Mouse (Mus musculus) bone marrow, adult 2 months (tissue): ENCODE data around the gene Lamp3. TPM values are rescaled to one million over a fixed set of nuclear protein-coding genes. Genes with fewer than 3 reads are reported as not detected.
"Not testable (repeated sequence)": the region's sequence is repeated elsewhere in the genome, so short reads cannot be mapped to it uniquely, and the experiment has no call there.

Source experiments
- H3K27ac ChIP-seq: fragments of 200-500 bp; 2 replicates; pipeline ENCODE4 v1.5.1; 2012; ENCODE audit warnings: low read depth, mild to moderate bottlenecking, control low read depth, inconsistent platforms, low read length; ENCODE audit not compliant: control insufficient read depth, poor library complexity, insufficient read depth
- H3K4me1 ChIP-seq: fragments of 200-500 bp; 2 replicates; pipeline ENCODE4 v1.6.1; 2011; ENCODE audit warnings: low read length; ENCODE audit not compliant: control insufficient read depth, insufficient read depth
- H3K4me3 ChIP-seq: fragments of 200-500 bp; replicated peaks from 2 replicates; pipeline ENCODE3; 2011; ENCODE audit warnings: mild to moderate bottlenecking, low read depth, low read length, control low read depth; ENCODE audit not compliant: control insufficient read depth
- CTCF ChIP-seq: fragments of 200-500 bp; IDR thresholded peaks from 2 replicates; pipeline ENCODE4 v1.5.1; 2011; ENCODE audit warnings: low read length, control low read depth; ENCODE audit not compliant: control insufficient read depth, insufficient read depth
- POLR2A ChIP-seq: fragments of 200-500 bp; IDR thresholded peaks from 2 replicates; pipeline ENCODE4 v1.6.1; 2011; ENCODE audit warnings: low read depth, mild to moderate bottlenecking, control low read depth, low read length, borderline replicate concordance; ENCODE audit not compliant: control insufficient read depth
- WGBS: fragments of 180-500 bp; shearing (Covaris S2); methylation state at CpG from one replicate; pipeline ENCODE4 v1.1.7; 2018; 5-methylcytosine and 5-hydroxymethylcytosine counted together
- polyA plus RNA-seq: library from polyadenylated mRNA; stranded (reverse); fragments of >200 nt; gene quantifications from 2 replicates; pipeline ENCODE4 v1.2.4, GENCODE M21; 2011; ENCODE audit warnings: low replicate concordance; ENCODE audit not compliant: missing spikeins, insufficient read depth, insufficient read length

Lamp3 gene
- not detected in 2 replicates for polyA plus RNA-seq

DNA sequence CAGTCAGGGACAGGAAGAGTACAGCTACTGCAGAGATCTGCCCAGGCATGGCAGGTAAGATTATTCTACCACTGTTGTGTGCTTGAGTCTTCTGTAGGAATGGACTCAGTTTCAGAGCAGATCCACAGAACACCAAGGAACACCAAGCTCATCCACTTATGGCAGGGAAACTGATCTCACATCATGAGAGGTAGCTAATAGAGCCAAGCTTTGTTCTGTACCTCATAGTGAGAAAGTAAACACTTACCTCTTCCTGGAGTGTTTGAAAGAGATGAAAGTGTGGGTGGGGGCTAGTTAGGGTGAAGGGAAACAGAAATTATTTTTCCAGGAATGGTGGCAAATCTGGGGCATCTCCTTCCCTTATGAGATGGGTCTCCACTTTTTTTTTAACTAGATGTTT is at the start of gene Lamp3:
Gene Lamp3, minus strand, starts transcription at position 160 of the 400 bp plus-strand sequence.
- no peak within 1 kb of the TSS for H3K27ac ChIP-seq
- no peak within 1 kb of the TSS for H3K4me3 ChIP-seq
- no peaks in the 10 kb centered on the region for H3K4me1 ChIP-seq
- TF ChIP-seq CTCF (no peak), POLR2A (no peak)

DNA sequence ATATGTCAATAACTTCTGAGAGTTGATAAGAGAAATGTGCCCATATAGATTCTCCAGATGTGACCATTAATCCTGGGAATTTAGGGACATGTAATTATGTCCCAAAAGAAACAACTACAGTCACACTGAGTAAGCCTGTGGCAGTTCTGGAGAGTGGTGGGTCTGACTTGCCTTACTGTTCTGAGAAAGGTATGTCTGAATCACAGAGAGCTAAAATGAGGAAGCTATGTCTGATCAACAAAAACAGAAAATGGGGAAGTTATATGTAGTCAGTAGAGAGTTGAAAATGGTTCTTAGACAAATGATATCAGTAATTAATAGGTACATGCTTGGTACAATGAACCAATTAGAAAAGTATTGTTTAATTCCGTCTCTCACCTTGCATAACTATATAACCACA is 26.7 kb upstream of the Lamp3 start:
- Histone ChIP-seq H3K4me1 (no peaks in the 10 kb centered on the region; the same call in 1 of the 2 replicates), H3K4me3 (no peak overlapping the region), H3K27ac (no peak overlapping the region)
- 33% methylated on average over 1 of the region's 1 CpGs for WGBS
- TF ChIP-seq CTCF = no peak
- no peak for TF ChIP-seq POLR2A

DNA sequence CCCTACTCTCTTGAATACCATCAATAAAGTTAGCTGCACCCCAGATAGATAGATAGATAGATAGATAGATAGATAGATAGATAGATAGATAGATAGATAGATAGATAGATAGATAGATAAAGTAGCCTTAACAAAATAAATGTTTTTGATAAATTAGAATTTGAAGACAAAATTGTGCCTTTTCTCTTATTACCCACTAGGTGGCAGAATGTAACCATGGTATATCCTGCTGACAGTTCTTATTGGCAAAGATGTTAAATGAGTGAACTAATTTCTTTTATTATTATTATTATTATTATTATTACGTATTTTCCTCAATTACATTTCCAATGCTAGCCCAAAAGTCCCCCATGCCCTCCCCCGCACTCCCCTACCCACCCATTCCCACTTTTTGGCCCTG is 18.0 kb upstream of the Lamp3 start:
- WGBS = 41% methylated on average over 2 of the region's 2 CpGs
- not testable (repeated sequence) for H3K4me3 ChIP-seq, H3K27ac ChIP-seq, H3K4me1 ChIP-seq

DNA sequence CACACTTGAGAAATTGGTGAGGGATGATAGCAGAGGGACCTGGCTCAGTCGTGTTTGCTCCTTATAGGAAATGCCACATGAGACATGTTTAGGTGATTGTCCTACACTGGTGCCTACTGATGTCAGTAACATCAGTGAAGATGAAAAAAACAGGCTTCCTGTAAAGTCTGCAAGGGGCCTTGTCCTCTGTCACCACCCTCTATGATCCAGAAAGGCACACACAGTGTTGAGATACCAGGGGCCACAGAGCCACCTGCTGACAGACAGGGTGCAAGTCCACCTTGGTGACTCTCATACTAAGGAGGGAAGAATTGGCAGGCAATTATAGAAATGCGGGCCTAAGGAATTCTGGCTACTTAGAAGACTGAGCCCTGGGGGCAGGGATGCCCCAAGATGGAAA is 14.8 kb upstream of the Lamp3 start:
- no peaks in the 10 kb centered on the region for H3K4me1 ChIP-seq
- H3K4me3 ChIP-seq = no peak overlapping the region
- no peak overlapping the region for H3K27ac ChIP-seq
- TF ChIP-seq CTCF (peak; percentile 45; the same call in 1 of the 2 replicates), POLR2A (no peak)
- 48% methylated on average over 2 of the region's 2 CpGs for WGBS

DNA sequence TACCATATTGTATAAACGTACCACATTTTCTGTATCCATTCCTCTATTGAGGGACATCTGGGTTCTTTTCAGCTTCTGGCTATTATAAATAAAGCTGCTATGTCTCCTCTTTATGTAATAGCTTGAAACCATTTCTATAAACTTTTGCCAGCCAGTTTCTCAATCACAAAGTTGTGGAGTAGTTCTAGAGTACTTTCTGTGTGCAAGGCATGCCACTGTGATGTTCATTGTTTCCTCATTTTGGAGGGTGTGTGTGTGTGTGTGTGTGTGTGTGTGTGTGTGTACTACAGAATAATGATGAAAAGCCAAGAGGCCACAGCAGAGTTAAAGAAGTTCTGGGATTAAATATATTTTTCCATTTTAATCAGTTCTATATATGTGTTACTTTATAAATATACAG is 1.2 kb upstream of the Lamp3 start:
- Histone ChIP-seq H3K27ac (no peak overlapping the region), H3K4me3 (no peak overlapping the region), H3K4me1 (no peaks in the 10 kb centered on the region)
- no peak for TF ChIP-seq CTCF
- no peak for TF ChIP-seq POLR2A
- 74% methylated on average over 1 of the region's 1 CpGs for WGBS

DNA sequence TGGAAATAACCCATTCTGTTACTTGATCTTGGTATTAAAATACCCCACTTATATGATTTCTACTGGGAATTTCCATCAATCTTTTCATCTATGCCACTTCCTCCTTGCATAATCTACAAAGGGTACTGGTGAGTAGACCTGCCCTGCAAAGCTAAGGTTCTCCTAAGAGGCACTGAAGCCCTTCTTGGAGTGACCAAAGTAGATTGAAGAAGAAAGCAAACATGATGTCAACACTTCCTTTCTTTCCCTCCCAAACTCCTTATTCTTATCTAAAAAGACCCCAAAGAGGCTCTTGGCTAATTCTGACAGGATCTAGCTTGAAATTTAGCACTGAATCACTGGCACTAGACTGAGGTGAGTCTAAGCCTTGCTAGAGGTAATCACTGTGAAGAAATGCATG is 7.0 kb downstream of the Lamp3 start:
- TF ChIP-seq CTCF = no peak
- TF ChIP-seq POLR2A = no peak
- no peaks in the 10 kb centered on the region for H3K4me1 ChIP-seq

DNA sequence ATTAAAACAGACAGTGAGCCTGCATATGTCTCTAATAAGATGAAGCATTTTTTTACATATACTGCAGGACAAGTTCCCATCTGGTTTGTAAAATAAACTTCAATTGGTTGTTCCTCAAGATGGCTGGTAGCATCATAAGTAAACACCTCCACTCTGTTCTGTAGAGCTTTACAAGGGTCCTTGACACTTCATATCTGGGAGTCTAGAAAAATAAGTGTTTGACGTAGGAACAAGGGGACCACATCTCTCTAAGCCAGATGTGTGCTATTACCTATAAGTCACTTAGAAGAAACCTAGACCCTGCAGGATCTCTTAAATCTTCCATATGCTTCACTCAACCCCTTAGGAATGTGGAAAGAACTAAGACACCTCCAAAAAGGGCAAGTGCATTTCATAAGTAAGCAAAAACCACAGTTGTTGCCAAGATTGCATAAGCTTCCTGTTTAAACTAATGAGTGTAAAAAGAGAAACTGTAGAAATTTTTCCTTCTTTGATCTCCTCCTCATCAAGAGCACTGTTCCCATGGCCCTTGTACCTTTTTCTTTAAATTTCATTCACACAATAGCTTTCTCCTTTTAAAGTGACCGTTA is 35.3 kb downstream of the Lamp3 start:
- 56% methylated on average over 2 of the region's 2 CpGs for WGBS
- TF ChIP-seq POLR2A (no peak), CTCF (no peak)
- no peak overlapping the region for H3K4me3 ChIP-seq
- no peak overlapping the region for H3K27ac ChIP-seq
- H3K4me1 ChIP-seq = no peaks in the 10 kb centered on the region

More for the DNA sequence above, 7.0 kb downstream of the Lamp3 start:
- Histone ChIP-seq H3K27ac (no peak overlapping the region), H3K4me3 (no peak overlapping the region)

DNA sequence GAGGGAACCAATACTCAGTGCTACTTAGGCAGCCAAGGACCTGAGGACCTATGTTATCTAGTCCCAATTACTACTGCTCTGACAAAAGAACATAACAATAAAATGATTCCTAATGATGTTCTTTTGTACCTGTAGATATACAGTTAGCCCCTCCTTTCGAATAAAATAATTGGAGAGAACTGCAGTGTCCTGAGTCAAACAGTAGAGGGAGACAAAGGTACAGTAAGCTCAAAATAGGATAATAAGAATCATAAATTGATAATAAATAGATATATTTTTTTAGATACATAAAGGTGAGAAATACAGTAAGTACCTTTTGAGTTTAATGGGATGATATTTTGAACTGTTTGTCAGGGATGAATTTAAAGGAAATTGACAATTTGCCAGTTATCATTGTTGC is 39.9 kb downstream of the Lamp3 start:
- Histone ChIP-seq H3K4me1 (no peaks in the 10 kb centered on the region), H3K27ac (no peak overlapping the region), H3K4me3 (no peak overlapping the region)
- 16% methylated on average over 1 of the region's 1 CpGs for WGBS
- TF ChIP-seq CTCF = no peak
- no peak for TF ChIP-seq POLR2A

DNA sequence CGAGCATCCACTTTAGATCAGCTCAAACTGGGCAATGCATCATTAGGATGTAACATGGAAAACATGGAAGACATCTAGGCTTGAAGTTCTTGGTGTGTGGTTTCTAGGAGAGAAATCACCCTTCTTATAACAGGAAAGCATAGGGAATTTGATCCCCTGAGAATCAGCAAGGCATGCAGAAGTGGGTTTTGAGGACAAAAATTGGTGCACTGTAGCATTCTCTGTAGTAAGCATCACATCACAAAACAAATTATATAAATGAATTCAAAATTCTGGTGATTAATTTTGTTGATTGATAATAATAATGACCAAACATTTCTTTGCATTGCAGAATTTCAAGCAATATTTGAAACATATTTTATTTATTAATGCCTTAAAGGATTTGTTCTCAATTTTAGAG is 76.4 kb downstream of the Lamp3 start, which contains the start of gene Olfr171:
Gene Olfr171, minus strand, starts transcription at position 101 of the 400 bp plus-strand sequence.
- 70% methylated on average over 1 of the region's 1 CpGs for WGBS
- no peak for TF ChIP-seq POLR2A
- TF ChIP-seq CTCF = no peak
- H3K27ac ChIP-seq = no peak within 1 kb of the TSS
- no peaks in the 10 kb centered on the region for H3K4me1 ChIP-seq
- H3K4me3 ChIP-seq = no peak within 1 kb of the TSS

DNA sequence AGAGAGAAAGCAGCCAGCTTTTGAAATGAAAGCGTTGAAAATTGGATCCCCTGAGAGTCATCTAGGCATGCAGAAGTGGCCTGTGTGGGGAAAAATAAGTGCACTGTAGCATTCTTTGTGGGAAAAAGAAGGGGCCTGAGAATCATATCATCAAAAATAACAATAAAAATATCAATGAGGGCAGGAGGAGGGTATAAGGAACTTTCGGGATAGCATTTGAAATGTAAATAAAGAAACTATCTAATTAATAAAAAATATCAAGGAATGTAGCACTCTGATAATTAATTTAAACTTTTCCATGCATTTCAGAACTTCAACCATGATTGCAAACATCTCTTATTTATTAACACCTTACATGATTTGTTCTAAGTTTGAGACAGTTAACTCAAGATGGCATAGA is 94.4 kb downstream of the Lamp3 start, which contains the start of gene Olfr170:
Gene Olfr170, minus strand, starts transcription at position 101 of the 400 bp plus-strand sequence.
- H3K4me3 ChIP-seq, H3K27ac ChIP-seq, H3K4me1 ChIP-seq: not testable (repeated sequence)
- WGBS = 87% methylated on average over 2 of the region's 2 CpGs

Other genes starting within 250 kb of the Lamp3 start
- not detected in 2 replicates for gene Olfr166, start 222.7 kb downstream of the Lamp3 start, polyA plus RNA-seq
- gene Olfr167, start 184.1 kb downstream of the Lamp3 start, polyA plus RNA-seq = 0.20 TPM in 1 of 2 replicates, not detected in the other
- not detected in 2 replicates for gene Olfr168, start 170.8 kb downstream of the Lamp3 start, polyA plus RNA-seq
- gene Olfr169, start 134.6 kb downstream of the Lamp3 start, polyA plus RNA-seq = not detected in 2 replicates
- not detected in 2 replicates for gene Olfr170, start 94.5 kb downstream of the Lamp3 start, polyA plus RNA-seq
- gene Olfr171, start 76.5 kb downstream of the Lamp3 start, polyA plus RNA-seq = not detected in 2 replicates
- gene B3gnt5, start 53.8 kb upstream of the Lamp3 start, polyA plus RNA-seq = 3.3 and 7.9 TPM in 2 replicates